Mouse (Mus musculus) layer of hippocampus, postnatal 25 days (tissue): ENCODE measurements around the gene Mettl7a3. TPM values are rescaled to one million over a fixed set of nuclear protein-coding genes. Genes with fewer than 3 reads are reported as not detected.
"Not testable (repeated sequence)": the region's sequence is repeated elsewhere in the genome, so short reads cannot be mapped to it uniquely, and the experiment has no call there.

ENCODE experiments used
- DNase-seq, 2 experiments: peaks; one replicate each; pipeline ENCODE4 v3.0.0; 2022; ENCODE audit warnings: mixed read lengths in 2 of 2, low spot score in 1 of 2; ENCODE audit errors: extremely low spot score in 1 of 2
- total RNA-seq, 2 experiments: library from RNA; stranded (reverse); gene quantifications; 2 replicates each; pipeline ENCODE4 v1.2.3; 2021

Gene Mettl7a3
- total RNA-seq: under 1 TPM; 0.23 to 0.32 TPM

DNA sequence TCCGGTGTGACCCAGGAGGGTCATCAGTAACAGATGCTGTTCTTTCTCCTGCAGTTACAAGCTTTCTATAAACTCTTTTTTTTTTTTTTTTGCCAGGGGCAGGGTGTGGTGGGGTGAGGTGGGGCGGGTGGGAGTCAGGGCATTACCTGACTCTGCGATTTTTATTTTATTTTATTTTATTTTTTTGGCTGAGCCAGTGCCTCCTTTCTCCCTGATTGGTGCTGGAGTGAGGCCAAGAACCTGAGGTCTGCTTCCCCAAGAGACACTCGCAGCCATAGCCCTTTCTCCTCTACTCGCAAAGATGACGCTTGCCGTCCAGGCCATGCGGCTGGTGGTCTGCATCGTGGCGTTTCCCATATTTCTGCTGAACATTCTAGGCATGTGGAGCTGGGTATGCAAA, at the start of gene Mettl7a3:
Gene Mettl7a3, plus strand, starts transcription at position 301 of the 400 bp plus-strand sequence.
- DNase-seq: no peak

DNA sequence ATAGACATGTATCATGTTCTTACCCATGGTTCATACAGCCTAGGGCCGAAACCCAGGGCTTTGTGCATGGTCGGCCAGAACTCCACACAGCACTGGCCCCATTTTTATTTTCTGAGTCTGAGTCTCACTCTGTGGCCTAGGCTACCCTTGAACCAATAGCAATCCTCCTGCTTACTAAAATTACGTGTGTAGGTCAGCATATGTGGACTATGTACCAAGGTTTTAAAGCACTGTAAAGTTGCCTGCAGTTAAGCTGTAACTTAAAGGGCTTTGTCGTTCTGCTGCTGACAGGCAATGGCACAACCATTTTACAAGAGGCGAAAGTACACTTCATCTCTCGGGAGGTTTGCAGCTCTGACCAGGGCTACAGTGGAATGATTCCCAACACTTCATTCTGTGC, 45.7 kb upstream of the Mettl7a3 start:
- DNase-seq: no peak

DNA sequence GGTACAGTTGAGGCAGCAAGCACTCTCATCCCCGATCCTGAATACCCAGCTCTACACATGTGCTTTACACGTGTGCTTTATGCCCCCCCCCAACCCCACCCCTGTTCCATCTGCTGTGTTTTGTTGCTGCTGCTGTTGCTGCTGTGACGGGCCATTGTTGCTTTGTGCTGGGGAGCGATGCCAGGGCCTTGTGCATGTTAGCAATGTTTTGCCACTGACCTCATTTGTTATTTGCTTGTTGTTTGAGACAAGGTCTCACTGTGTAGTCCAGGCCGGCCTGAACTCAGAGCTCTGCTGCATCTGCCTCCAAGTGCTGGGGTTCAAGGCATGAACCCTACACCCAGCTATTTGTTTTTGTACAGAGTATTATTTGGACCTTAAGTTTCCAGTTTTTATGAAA, 43.9 kb upstream of the Mettl7a3 start:
- no peak for DNase-seq

DNA sequence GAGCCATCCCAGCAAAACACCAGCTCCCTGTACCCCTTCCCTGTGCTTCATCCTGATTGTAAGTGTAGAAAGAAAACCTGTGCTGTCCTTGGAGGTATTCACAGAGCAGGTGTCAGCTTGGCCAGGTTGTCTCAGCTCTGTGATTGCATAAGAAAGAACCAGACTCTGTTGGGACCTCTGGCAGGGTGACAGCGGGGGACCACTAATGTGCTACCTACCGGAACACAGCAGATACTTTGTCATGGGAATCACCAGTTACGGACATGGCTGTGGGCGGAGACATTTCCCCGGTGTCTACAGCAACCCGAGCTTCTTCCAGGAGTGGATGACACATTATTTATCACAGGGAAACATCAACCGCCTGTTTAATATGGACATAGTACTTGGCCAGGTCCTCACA, 42.4 kb upstream of the Mettl7a3 start:
- no peak for DNase-seq

DNA sequence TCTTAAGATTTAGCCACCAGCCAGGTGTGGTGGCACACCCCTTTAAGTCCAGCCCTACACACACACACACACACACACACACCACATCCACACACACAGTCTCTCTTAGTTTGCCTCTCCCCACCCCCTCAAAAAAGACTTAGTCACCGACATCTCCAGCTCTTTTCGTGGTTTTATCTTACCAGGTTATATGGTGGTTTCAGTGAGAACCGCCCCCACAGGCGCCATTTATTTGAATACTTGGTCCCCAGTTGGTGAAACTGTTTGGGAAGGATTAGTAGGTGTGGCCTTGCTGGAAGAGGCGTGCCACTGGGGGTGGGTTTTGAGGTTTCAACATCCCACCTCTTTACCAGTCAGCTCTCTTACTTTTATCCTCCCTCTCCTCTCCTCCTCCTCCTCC, 36.9 kb upstream of the Mettl7a3 start:
- no peak for DNase-seq

DNA sequence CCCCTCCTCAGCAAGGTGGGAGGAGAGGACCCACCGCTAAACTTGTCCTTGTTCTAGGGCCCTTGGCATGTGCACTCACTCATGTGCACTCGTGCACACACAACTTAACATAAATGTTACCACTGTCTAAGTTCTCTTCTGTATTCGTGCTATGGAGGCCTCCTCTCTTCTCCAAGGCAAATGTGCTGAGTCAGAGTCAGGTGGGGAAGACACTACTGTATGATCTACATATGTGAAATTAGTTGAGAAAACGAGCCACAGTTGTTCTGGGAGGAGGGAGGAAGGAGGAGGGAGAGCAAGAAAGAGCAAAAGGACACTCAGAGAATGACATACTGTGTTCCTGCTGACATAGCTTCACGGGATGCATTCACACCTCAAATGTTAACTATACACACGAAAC, 34.2 kb upstream of the Mettl7a3 start:
- no peak for DNase-seq

DNA sequence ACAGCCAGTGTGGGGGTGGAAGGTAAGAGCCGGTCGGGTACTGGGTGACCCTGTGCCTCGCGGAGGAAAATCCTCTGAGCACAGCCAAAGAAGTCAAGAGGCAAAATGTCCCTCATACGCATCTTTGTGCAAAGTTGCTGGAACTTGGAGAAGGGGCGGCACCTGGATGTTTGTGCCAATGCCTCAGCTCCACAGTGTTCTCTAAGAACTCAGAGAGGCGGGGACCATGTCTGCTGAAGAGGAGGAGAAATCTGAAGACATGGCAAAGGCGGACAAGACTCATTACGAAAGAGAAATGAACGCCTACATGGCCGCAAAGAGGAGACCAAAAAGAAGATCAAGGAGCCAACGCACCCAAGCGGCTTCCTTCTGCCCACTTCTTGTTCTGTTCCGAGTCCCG, 33.2 kb upstream of the Mettl7a3 start:
- DNase-seq: no peak

DNA sequence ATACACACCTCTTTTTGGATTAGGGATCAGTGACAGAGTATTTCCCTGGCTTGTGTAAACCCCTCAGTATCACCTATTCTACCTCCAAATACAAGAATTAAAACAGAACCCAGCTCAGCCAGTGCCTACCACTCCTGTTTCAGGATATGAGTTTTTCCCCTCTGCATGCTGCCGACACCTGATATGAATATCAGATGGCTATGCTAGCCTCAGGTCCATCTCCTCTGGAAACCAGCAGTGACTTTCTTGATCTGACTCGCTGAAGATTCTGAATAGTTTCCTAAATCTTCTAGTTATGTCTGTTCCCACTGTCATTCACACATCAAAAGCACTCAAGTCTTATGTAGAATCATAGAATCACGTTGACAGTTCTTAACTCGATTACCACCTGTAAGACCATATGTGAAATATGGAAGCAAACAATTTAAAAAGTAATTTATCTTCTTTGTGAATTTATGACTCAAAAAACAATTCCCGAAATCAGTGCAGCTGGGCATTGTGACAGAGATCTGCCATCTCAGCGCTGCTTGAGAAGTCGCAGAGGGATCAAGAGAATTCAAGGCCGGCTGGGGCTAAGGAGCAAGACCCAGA, 31.2 kb upstream of the Mettl7a3 start:
- DNase-seq: no peak

DNA sequence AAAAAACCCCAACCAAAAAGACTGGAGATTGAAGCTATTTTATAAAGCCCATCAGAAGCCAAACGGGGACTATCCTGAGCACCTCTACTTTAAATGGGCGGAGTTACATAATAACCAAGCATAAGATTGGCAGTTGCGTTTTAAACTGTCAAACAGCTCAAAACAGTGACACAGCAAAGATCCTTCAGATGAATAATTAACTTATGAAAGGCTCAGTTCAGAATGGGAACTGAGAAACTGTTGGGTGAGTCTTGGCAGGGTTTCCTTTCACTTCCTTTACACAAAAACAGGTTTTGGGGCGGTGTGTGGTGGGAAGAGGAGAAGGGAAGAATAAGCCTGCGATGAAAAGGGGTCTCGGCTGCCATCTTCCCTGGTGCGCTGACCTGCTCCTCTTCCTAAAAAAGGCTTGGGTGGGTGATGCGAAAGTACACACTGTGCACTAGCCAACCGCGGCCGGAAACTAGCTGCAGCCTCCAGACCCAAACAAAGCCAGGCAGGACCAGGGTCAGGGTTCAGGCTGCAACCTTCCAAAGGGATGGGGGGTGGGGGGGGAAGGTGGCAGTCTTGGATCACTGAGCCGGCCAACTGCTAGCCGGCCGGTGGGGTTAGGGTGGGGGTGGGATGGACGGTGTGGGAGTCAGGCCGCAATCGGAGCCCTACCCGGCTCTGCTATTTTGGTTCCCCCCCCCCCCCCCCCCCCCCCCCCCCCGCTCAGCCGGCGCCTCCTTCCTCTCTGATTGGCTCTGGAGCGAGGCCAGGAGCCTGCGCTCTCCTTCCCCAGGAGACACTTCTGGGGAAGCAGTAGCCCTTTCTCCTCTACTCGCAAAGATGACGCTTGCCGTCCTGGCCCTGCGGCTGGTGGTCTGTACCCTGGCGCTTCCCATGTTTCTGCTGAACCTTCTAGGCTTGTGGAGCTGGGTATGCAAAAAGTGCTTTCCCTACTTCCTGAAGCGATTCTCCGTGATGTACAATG, 30.4 kb upstream of the Mettl7a3 start, which contains the start of gene Mettl7a1:
Gene Mettl7a1, plus strand, starts transcription at position 122 of the 973 bp plus-strand sequence.
- peak; percentile 76 to 80 for DNase-seq

DNA sequence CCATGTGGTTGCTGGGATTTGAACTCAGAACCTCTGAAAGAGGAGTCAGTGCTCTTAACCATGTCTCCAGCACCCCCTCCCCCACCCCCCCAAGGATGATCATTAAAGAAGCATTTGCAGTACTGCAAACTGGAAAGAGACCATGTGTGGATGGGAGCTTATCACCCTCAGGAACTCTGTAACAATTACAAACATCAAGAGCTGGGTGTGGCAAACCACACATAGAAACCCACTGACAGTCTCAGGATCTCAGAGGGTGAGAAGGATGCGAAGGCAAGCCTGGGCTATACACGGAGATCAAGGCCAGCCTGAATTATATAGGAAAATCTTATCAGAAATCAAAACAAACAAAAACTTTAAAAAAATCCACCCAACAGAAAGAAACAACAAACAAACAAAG, 28.5 kb upstream of the Mettl7a3 start:
- DNase-seq: no peak

DNA sequence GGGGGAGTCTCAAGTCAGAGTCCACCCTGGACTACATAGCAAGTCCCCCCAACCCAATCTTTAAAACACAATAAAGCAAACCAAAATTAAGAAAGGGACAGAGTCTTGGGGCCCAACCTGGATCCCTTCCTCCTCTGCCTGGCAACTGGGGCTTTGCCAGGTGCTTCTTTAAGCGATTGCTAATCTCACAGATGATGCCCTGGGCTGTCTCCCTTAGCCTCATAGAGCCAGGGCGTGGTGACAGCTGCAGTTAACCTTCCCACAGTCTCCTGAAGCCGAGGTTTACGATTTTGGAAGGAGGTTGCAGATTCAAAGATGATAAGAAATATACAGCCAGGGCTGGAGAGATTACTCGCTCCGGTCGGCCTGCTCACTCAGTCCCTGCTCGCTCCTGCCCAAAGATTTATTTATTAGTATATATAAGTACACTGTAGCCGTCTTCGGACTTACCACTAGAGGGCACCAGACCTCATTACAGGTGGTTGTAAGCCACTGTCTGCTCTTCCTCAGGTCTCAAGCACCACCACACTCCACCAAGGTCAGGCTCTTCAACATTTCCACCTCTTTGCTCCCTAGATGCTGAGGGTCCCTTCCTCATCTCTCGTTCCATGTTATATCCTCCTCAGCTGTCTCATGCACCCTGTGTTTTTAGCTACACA, 27.2 kb upstream of the Mettl7a3 start:
- not testable (repeated sequence) for DNase-seq

DNA sequence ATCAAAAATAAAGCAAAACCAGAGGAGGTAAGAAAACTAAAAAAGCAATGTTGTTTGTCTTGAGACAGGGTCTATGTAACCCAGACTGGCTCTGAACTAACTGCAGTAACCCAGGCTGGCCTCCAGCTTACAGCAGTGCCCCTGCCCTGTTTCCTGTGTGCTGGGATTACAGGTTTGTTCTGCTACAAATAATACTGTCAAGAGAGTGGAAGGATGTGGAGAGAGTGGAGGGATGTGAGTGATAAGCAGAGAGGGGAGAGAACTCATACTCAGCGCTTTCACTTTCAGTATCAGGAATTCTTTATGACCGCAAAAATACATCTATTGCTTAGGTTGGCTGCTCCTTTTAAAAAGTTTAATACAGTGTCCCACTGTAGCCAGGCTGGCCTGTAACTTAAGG, 22.4 kb upstream of the Mettl7a3 start:
- no peak for DNase-seq

DNA sequence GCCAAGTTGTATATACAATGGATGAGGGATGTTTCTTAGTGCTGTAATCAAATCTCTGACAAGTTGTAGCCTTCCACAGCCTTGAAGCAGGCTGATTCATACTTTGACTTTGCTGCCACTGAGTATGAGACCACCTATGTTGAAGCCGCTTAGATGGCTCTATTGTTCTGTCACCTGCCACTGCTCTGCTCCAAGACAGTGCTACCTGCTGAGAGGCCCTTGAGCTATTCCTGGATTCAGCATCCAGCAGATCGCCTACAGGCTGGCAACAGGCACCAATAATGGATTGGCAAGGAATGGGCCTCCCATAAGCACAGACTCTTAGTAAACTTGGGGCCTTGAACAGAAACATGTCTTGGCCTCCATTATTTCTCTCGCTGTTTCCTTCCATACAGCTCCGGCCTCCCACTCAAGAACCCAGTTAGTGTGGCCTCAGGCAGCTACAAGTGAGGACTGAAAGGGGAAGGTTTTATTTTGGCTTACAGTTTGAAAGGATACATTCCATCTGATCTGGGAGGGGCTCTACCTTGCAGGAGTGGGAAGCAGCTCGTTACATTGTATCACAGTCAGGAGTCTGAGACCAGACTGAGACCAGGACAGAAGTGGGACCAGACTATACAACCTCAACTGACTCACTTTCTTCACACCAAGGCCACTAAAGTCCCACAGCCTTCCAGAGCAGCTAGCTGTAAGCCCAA, 20.1 kb upstream of the Mettl7a3 start:
- no peak for DNase-seq

DNA sequence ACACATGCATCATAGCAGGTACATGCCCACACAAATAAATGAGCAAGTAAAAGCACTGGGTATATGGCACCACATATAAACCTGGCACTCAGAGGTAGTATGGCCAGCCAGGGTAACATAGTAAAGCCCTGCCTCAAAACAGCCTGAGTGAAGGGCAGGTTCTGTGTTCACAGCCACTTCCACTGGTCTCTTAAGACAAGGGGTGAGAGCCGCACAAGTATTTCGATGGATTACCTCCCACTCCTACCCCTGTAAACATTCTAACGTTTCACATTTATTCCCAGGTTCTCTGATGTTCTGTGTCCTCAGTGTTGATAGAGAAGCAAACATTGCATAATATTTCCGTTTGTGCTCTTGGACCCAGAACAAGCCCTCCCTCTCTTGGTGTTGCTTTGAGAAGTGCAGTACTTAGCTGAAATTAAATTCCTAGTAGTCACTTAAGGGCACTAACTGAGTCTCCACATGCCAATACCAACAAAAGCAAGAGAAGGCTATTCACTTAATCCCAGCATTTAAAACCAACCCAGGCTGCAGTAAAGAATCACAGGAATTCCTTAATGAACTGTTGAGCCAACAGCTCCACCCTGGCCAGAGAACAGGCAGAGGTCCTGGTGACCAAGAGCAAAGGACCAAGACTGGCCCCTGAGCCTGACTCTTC, 16.6 kb upstream of the Mettl7a3 start:
- DNase-seq: not testable (repeated sequence)

DNA sequence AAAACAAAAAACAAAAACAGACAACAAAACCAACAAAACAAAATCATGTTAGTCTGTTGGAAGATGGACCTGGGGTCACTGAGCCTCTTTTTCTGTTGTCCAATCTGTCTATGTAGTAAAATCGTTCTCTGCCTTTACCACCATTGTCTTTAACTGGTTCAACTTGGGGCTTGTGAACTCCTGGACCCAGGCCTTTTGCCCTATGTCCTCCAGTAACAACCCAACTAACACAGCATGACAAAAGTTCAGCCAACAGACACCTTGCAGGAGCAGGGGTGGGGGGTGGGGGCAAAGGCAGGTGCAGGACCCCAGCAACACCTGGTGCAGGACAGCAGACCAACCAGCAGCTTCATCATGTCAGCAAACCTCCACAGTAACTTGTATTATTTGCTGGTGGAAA, 14.8 kb upstream of the Mettl7a3 start:
- no peak for DNase-seq

DNA sequence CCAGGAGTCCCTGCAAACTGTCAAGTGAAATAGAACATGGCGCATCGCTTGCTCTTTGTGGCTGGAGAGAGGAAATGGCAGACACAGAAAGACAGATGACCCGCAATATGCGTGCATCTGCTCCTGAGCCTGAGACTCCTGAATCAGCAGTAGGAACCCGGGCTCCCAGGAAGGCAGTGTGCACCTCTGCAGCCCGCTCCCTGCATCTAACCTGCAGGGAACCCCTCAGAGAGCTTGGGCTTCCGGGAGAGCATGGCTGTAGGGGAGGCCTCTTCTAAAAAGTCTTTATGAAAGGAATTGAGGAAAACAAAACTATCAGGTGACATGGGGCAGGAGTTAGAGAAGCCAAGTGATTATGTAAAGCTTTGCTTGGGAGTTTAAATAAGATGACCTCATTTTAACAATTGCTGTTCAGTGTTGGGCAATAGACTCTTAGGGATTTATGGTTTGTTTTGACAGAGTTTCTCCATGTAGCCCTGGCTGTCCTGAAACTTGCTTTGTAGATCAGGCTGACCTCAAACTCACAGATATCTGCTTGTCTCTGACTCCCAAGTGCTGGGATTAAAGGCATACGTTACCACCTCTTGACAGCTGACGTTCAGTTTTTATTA, 14.3 kb upstream of the Mettl7a3 start:
- no peak for DNase-seq

DNA sequence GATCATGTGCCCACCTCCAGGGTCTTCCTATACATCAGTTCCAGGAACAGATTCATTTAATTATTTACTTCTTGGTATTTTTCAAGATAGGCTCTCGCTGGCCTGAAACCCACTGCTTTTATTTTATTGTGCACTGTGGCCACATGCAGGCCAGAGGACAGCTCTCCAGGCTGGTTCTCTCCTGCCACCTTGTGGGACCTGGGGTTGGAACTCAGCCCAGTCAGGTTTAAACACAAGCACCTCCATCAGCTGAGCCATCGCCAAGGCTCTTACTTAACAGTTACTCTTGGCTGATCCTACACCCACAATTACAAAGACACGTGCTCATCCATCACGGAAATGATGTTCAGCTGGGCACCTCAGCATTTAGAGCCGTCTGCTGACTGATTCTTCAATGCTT, 13.6 kb upstream of the Mettl7a3 start:
- no peak for DNase-seq

DNA sequence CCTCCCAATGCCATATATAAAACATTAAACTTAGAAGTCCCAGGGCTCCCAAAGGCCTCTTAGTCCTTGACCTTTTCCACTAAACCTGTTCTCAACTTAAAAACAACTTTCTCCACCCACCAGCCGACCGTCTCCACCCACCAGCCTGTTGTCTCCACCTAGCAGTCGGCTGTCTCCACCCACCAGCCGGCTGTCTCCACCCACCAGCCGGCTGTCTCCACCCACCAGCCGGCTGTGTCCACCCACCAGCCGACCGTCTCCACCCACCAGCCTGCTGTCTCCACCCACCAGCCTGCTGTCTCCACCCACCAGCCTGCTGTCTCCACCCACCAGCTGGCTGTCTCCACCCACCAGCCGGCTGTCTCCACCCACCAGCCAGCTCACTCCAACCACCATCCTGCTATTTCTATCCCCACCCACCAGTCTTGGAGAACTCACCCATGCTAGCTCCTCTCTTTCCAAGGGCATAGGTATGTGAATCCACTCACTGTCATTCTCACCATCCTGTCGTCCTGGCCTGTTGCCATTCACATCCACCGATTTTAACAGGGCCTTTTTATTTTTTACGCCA, 10.6 kb upstream of the Mettl7a3 start:
- no peak for DNase-seq

DNA sequence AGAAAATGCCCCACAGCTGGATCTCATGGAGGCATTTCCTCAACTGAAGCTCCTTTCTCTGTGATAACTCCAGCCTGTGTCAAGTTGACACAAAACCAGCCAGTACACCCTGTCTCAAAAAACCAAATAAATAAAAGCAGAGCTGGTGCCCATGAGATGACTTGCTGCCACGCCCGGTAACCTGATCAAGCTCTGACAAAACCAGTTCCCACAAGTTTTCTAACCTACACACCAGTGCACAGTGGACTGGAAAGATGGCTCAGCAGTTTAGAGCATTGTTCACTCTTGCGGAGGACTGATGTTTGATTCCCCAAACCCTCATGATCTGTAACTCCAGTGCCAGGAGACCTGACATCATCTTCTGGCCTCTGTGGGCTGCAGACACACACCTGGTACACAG, 9.5 kb upstream of the Mettl7a3 start:
- DNase-seq: no peak
